Mouse (Mus musculus): ENCODE results near the gene Cdh23. TPM values are rescaled to one million over a fixed set of nuclear protein-coding genes. Genes with fewer than 3 reads are reported as not detected.

Cdh23 gene
- total RNA-seq, 2 experiments from 2014 or later: 5.1 to 6.0 TPM

DNA sequence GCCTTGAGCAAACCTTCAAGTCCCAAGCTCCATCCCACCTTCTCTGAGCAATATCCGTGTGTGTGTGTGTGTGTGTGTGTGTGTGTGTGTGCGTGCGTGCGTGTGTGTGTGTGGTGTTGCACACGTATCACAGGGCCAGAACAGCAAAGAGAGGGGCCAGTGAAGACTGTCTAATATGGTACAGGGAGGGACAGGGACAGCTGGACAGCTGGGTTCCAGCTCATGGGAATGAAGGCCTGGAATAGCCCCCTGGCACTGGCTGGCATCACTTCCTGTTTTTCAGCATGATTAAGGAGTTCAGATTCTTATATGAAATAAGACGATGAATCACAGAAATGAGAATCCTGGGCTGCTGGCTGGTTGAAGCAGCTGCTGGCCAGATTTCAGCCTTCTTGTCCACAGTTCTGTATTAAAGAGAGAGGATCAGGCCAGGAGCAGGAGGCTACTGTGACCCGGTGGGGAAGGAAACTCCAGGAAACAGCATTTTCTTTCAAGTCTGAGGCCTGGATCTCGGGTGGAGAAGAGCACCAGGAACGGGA, 316.8 kb downstream of the Cdh23 start:
- intact Hi-C loops (cut with DNase I): no loop called here
- DNase-seq: no peak

GRCm38 (mm10) chr10:60376704-60377103, 319.6 kb downstream of the Cdh23 start:
- intact Hi-C loops (cut with DNase I): no loop called here
- no peak for DNase-seq

- intact Hi-C loops (cut with DNase I): no loop called here
- peak; percentile 44 to 53 for DNase-seq
Measured at GRCm38 (mm10) chr10:60373937-60374578, 322.2 kb downstream of the Cdh23 start.

- no peak for DNase-seq
- intact Hi-C loops (cut with DNase I): no loop called here
Measured at GRCm38 (mm10) chr10:60373543-60373936, 322.8 kb downstream of the Cdh23 start.

GRCm38 (mm10) chr10:60371596-60372386, 324.5 kb downstream of the Cdh23 start:
- no peak for DNase-seq
- intact Hi-C loops (cut with DNase I): loop anchor here (2.0 kb wide), 1 partner anchor 17 kb away; no protein-coding TSS in a partner anchor

- DNase-seq: no peak
- intact Hi-C loops (cut with DNase I): loop anchor here (2.0 kb wide), 1 partner anchor 16 kb away; no protein-coding TSS in a partner anchor
Measured at GRCm38 (mm10) chr10:60370601-60371061, 325.7 kb downstream of the Cdh23 start.

DNA sequence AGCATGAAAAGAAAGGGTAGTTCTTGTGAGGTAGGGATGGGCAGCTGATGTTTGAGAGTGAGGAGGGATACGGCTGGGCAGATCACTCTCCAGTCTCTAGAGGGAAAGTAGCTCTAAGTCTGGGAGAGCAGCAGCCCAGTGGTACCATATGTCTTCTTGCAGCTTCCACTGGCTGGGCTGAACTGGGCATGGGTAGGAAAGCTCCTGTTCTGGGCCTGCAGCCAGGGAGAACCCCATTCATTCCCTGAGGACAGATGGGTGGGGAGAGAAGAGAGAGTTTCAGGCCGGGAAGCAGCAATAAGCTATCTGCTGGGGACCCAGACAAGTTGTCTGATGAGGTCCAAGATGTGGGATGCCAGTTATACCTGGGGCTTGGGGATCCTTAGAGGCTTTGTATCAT, 326.2 kb downstream of the Cdh23 start:
- no peak for DNase-seq
- intact Hi-C loops (cut with DNase I): loop anchor here (2.0 kb wide), 1 partner anchor 15 kb away; no protein-coding TSS in a partner anchor

DNA sequence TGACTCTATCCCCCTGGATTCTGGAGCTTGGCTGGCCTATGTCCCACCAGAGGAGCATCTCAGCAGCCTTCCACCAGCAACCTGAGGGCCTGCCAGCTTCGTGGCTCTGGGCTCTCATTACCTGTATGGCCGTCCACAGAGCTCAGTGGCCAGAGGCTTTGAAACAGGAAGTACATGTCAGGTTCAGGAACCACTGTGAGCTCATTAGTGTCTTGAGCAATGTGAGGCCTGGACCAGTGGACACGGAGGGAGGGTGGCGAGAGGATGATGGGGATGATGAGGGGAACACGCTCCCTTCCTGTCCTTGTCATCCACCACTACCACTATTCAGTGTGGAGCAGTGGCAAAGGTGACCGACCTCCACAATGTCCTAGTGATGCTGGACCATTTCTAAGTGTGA, 326.9 kb downstream of the Cdh23 start:
- no peak for DNase-seq
- intact Hi-C loops (cut with DNase I): no loop called here

GRCm38 (mm10) chr10:60367904-60368303, 328.4 kb downstream of the Cdh23 start:
- intact Hi-C loops (cut with DNase I): no loop called here
- no peak for DNase-seq

- intact Hi-C loops (cut with DNase I): no loop called here
- DNase-seq: no peak
Measured at GRCm38 (mm10) chr10:60367145-60367544, 329.1 kb downstream of the Cdh23 start.

DNA sequence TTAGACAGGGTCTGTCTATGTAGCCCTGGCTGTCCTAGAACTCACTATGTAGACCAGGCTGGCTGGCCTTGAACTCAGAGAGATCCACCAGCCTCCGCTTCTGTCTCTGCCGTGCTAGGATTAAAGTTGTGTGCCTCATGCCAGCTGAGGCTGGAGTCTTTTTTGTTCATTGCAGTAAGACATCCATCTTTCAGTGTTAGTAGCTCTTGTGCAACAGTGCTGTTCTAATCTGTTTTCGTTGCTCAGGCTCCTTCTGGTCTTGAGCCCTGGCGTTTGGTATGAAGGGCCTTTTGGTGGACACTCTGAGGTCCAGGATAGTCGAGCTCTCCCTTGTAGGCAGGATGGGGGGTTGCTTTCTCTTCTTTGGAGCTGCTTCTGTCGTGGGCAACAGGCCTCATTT, 332.9 kb downstream of the Cdh23 start:
- DNase-seq: no peak
- intact Hi-C loops (cut with DNase I): no loop called here

DNA sequence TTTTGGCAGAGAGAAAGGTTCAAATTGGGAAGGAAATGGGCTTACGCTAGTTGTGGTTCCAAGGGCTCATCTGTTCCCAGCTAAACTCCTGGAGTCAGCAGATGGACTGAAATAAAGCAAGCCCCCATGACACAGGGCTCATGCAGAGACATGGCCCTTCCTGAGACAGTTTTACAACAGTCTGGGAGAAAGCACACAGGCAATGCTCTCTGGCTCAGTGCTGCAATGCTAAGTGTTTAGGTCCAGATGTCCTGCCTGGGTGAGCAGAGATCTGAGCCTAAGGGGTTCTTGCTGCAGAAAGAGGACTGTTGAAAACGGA, 334.0 kb downstream of the Cdh23 start:
- intact Hi-C loops (cut with DNase I): no loop called here
- no peak for DNase-seq

DNA sequence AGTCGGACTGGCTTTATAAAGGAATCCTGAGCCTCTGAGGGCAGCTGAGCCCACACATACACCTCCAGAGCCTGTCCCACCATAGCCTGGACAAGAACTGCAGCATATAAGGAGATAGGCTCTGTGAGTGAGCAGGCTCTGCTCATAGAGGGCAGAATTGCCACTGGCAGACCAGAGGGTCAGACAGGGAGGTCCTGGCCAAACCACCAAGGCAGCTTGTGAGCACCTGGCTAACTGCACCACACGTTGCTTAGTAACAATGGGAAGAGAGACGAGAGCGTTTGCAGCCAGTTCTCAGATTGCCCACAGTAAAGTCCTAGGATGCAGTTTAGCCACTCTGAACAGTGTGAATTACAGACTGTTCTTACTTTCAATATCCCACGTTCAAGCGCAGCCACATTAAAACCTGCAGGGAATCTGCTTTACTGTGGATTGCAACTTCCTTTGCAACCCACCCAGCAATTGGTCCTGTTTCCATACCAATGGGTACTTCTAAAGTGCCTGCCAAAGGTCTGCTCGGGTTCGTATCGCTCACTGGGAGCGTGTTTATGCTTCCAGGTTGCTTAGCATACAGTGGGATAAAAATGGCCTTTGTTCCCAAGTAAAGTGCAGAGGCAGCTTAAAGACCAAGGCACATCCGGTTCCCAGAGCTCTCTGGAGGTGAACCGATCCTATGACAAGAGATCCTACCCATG, 334.5 kb downstream of the Cdh23 start:
- intact Hi-C loops (cut with DNase I): no loop called here
- no peak for DNase-seq

- intact Hi-C loops (cut with DNase I): no loop called here
- DNase-seq: no peak
Measured at GRCm38 (mm10) chr10:60358776-60359175, 337.5 kb downstream of the Cdh23 start.

DNA sequence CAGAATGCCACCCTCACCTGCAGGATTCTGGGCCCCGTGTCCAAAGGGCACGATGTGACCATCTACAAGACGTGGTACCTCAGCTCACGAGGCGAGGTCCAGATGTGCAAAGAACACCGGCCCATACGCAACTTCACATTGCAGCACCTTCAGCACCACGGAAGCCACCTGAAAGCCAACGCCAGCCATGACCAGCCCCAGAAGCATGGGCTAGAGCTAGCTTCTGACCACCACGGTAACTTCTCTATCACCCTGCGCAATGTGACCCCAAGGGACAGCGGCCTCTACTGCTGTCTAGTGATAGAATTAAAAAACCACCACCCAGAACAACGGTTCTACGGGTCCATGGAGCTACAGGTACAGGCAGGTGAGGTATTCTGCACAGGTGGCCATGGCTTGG, 338.4 kb downstream of the Cdh23 start:
- no peak for DNase-seq
- intact Hi-C loops (cut with DNase I): no loop called here

DNA sequence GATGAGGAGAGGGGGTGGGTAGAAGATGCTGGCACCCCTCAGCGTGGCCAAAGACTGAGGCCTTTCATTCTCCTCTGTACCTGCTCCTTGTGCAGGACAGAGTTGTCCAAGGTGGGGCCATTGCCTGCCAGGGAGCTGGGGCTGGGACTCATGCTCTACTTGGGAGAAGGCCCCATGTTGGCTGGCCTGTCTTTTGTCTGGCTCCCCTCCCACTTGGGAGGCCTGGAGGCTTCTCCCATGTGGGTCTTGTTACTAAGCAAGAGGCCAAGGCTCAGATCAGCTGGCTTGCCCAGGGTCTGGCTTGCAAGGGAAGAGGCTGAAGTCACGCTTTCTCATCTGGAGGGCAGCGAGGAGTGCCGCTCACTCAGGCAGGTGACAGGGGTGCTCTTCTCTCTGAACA, 338.8 kb downstream of the Cdh23 start:
- intact Hi-C loops (cut with DNase I): no loop called here
- DNase-seq: no peak

- intact Hi-C loops (cut with DNase I): loop anchor here (2.0 kb wide), 1 partner anchor 16 kb away; no protein-coding TSS in a partner anchor
- DNase-seq: no peak
Measured at GRCm38 (mm10) chr10:60354881-60355677, 341.2 kb downstream of the Cdh23 start.

- intact Hi-C loops (cut with DNase I): loop anchor here (2.0 kb wide), 1 partner anchor 17 kb away; no protein-coding TSS in a partner anchor
- no peak for DNase-seq
Measured at GRCm38 (mm10) chr10:60354003-60354325, 342.3 kb downstream of the Cdh23 start.

DNA sequence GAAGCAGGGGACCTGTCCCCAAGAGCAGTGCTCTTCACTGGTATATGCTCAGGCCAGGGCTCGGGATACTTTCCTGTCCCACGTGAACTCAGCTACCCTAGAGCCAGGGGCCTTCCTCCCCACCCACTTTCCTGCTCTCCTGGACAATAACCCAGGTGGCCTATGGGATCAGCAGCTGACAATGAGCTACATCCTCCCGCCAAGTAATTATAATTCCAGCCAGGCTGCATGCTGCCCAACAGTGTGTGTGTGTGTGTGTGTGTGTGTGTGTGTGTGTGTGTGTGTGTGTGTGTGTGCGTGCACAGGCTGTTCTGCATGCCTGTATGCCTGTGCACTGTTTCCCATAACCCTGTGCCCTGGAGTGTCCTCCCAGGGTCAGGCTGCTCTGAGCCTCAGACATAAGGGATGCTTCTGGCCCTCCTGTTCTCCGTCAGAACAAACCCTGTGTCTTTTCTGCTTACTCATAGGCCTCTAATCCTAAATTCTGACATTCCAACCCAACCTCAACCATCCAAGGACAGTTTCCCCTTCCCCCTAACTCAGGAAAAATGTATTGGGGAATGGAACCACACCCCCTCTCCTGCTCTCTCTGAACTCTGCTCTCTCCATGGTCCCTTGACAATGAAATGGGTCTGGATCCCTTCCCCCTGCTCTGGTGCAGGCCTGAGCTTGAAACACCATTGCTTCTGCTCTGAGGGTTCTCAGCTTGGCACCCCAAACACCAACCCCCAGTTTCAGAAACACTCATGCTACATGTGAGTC, 342.9 kb downstream of the Cdh23 start:
- intact Hi-C loops (cut with DNase I): loop anchor here (2.0 kb wide), 1 partner anchor 17 kb away; no protein-coding TSS in a partner anchor
- DNase-seq: peak; percentile 38 to 45

Measured in heart, postnatal 14 days (tissue).